Mouse (Mus musculus): Measurements from ENCODE around the gene Gmpr.
A peak's percentile ranks its signal among the peaks of the same experiment; 100 is the strongest.

Gmpr gene

GRCm38 (mm10) chr13:45538532-45539204, 31.4 kb downstream of the Gmpr start:
- peak; percentile 86 for DNase-seq (ENCODE audit: low read depth, low spot score)

- DNase-seq (ENCODE audit: low read depth, low spot score), result peak; percentile 76
Measured at GRCm38 (mm10) chr13:45539205-45539568, 31.9 kb downstream of the Gmpr start.

GRCm38 (mm10) chr13:45545974-45546373, 38.7 kb downstream of the Gmpr start:
- no peak for DNase-seq (ENCODE audit: low read depth, low spot score)

GRCm38 (mm10) chr13:45546946-45547345, 39.7 kb downstream of the Gmpr start:
- no peak for DNase-seq (ENCODE audit: low read depth, low spot score)

- DNase-seq (ENCODE audit: low read depth, low spot score), result no peak
Measured at GRCm38 (mm10) chr13:45547549-45547948, 40.3 kb downstream of the Gmpr start.

GRCm38 (mm10) chr13:45553674-45554073, 46.4 kb downstream of the Gmpr start:
- DNase-seq (ENCODE audit: low read depth, low spot score), result no peak

- no peak for DNase-seq (ENCODE audit: low read depth, low spot score)
Measured at GRCm38 (mm10) chr13:45558367-45558766, 51.1 kb downstream of the Gmpr start.

- DNase-seq (ENCODE audit: low read depth, low spot score), result no peak
Measured at GRCm38 (mm10) chr13:45559258-45559657, 52.0 kb downstream of the Gmpr start.

- no peak for DNase-seq (ENCODE audit: low read depth, low spot score)
Measured at GRCm38 (mm10) chr13:45560543-45560942, 53.3 kb downstream of the Gmpr start.

GRCm38 (mm10) chr13:45562011-45562410, 54.8 kb downstream of the Gmpr start:
- DNase-seq (ENCODE audit: low read depth, low spot score), result no peak

GRCm38 (mm10) chr13:45564946-45565345, 57.7 kb downstream of the Gmpr start:
- DNase-seq (ENCODE audit: low read depth, low spot score), result no peak

GRCm38 (mm10) chr13:45569932-45570331, 62.7 kb downstream of the Gmpr start:
- DNase-seq (ENCODE audit: low read depth, low spot score), result no peak

- no peak for DNase-seq (ENCODE audit: low read depth, low spot score)
Measured at GRCm38 (mm10) chr13:45571795-45572262, 64.6 kb downstream of the Gmpr start.

GRCm38 (mm10) chr13:45572768-45573167, 65.5 kb downstream of the Gmpr start:
- DNase-seq (ENCODE audit: low read depth, low spot score), result no peak

- DNase-seq (ENCODE audit: low read depth, low spot score), result no peak
Measured at GRCm38 (mm10) chr13:45576185-45576584, 68.9 kb downstream of the Gmpr start.

- no peak for DNase-seq (ENCODE audit: low read depth, low spot score)
Measured at GRCm38 (mm10) chr13:45577366-45577765, 70.1 kb downstream of the Gmpr start.

GRCm38 (mm10) chr13:45577784-45578183, 70.5 kb downstream of the Gmpr start:
- DNase-seq (ENCODE audit: low read depth, low spot score), result no peak

- DNase-seq (ENCODE audit: low read depth, low spot score), result no peak
Measured at GRCm38 (mm10) chr13:45579751-45580150, 72.5 kb downstream of the Gmpr start.

GRCm38 (mm10) chr13:45582294-45582693, 75.0 kb downstream of the Gmpr start:
- no peak for DNase-seq (ENCODE audit: low read depth, low spot score)

- DNase-seq (ENCODE audit: low read depth, low spot score), result no peak
Measured at GRCm38 (mm10) chr13:45583061-45583460, 75.8 kb downstream of the Gmpr start.

- no peak for DNase-seq (ENCODE audit: low read depth, low spot score)
Measured at GRCm38 (mm10) chr13:45590898-45591297, 83.7 kb downstream of the Gmpr start.

- DNase-seq (ENCODE audit: low read depth, low spot score), result no peak
Measured at GRCm38 (mm10) chr13:45593914-45594313, 86.7 kb downstream of the Gmpr start.

GRCm38 (mm10) chr13:45595416-45595815, 88.2 kb downstream of the Gmpr start:
- no peak for DNase-seq (ENCODE audit: low read depth, low spot score)

- no peak for DNase-seq (ENCODE audit: low read depth, low spot score)
Measured at GRCm38 (mm10) chr13:45599831-45600230, 92.6 kb downstream of the Gmpr start.

Measured in telencephalon, adult 2 months (tissue).